27 mouse cellular contexts compared by ENCODE assay signal in genomic region chr7:29097131-29097530, GRCm38 (mm10). TPM values are rescaled to one million over a fixed set of nuclear protein-coding genes. Genes with fewer than 3 reads are reported as not detected.
"Had no signal": no experiment of that assay in that cellular context is flagged by ENCODE, and none has a peak within 500 bp of the region (broad histone marks: within the 10 kb centered on the region; RNA-seq: fewer than 3 reads in every experiment).

No protein-coding gene starts in this region.

- H3K9me3 ChIP-seq: heart, embryonic 12.5 days; heart, embryonic 15.5 days; hindbrain, embryonic 12.5 days; limb, embryonic 10.5 days; limb, embryonic 12.5 days had no signal

- H3K27me3 ChIP-seq: heart, embryonic 12.5 days; heart, embryonic 15.5 days; hindbrain, embryonic 12.5 days; limb, embryonic 12.5 days had no signal

- H3K27ac ChIP-seq: heart, embryonic 15.5 days; hindbrain, embryonic 10.5 days; hindbrain, embryonic 12.5 days; hindbrain, embryonic 14.5 days; layer of hippocampus, adult 2 months; left cerebral cortex, adult 2 months; limb, embryonic 10.5 days; limb, embryonic 12.5 days; liver, embryonic 14.5 days had no signal

- ATAC-seq: forebrain, embryonic 16.5 days; hindbrain, embryonic 16.5 days; inflammation-experienced regulatory T-cells, adult 6 months; intestine, embryonic 16.5 days had no signal

- H3K4me2 ChIP-seq: heart, embryonic 12.5 days; heart, embryonic 15.5 days; hindbrain, embryonic 12.5 days; hindbrain, embryonic 14.5 days; limb, embryonic 12.5 days; liver, embryonic 11.5 days had no signal

- H3K4me3 ChIP-seq: heart, embryonic 12.5 days; heart, embryonic 15.5 days; hindbrain, embryonic 10.5 days; hindbrain, embryonic 12.5 days; layer of hippocampus, adult 2 months; left cerebral cortex, adult 2 months; limb, embryonic 10.5 days; limb, embryonic 12.5 days had no signal

- DNase-seq: gastrocnemius, postnatal 14 days; gastrocnemius, postnatal 36 days; heart, adult 18-20 months; heart, postnatal 14 days; heart, postnatal 36 days; kidney, adult 18-20 months; kidney, adult 8-10 months; kidney, postnatal 10 days; kidney, postnatal 25 days; kidney, postnatal 4 days; liver had no signal

- H3K9ac ChIP-seq: heart, embryonic 12.5 days; heart, embryonic 15.5 days; hindbrain, embryonic 12.5 days; hindbrain, embryonic 14.5 days; limb, embryonic 12.5 days; liver, embryonic 14.5 days had no signal

- H3K4me1 ChIP-seq: heart, embryonic 12.5 days; heart, embryonic 15.5 days; hindbrain, embryonic 12.5 days; limb, embryonic 12.5 days had no signal

- H3K36me3 ChIP-seq: heart, embryonic 12.5 days; heart, embryonic 15.5 days; hindbrain, embryonic 10.5 days; hindbrain, embryonic 12.5 days had no signal

RNA-seq across cellular contexts. Expression of gene Ryr1, which starts 27.8 kb away (rescaled TPM):
- total RNA-seq: granulocyte monocyte progenitor cell, adult 5-6 weeks had no signal
